Mouse (Mus musculus): ENCODE measurements around the gene Cacna1e. TPM values are rescaled to one million over a fixed set of nuclear protein-coding genes. Genes with fewer than 3 reads are reported as not detected.

The Cacna1e gene
- total and polyA plus RNA-seq, 3 experiments: 0.60 to 8.5 (median 2.5) TPM

DNA sequence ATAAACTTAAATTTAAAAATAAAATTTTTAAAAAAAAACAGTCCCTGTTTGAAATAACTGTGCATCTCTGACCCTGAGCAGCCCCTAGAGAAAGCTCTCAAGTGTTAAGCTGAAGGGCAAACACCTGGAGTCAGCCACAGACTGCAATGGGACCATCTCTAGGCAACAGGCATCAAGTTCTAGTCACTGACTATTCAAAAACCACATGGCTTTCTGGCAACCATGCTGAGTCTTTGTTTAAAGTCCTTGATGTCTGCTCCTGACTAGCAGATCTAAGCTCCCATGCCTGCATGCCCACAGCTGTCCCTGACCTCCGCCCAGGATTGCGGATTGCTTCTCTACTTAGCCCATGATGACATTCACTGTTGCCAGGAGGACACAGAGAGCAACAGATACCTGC lies 64.3 kb downstream of the Cacna1e start:
- Histone ChIP-seq H3K79me2 (replicated peaks; ENCODE audit: control insufficient read depth, extremely low read depth, insufficient read depth, poor library complexity, severe bottlenecking) (peaks cover 8% of the 10 kb centered on the region; the same call in 1 of the 2 replicates), H3K4me3 (replicated peaks in 1 of 3; ENCODE audit: low read depth in 2 of 3, low read length in 2 of 3, poor library complexity in 1 of 3) (no peak overlapping the region), H3K9me3 (replicated peaks; ENCODE audit: low read length) (peaks cover 3% of the 10 kb centered on the region), H3K4me2 (ENCODE audit: insufficient read depth, low read depth, poor library complexity, severe bottlenecking) (no peak overlapping the region), H3K9ac (ENCODE audit: insufficient read depth, low read depth) (no peak overlapping the region), H3K27me3 (replicated peaks) (no peaks in the 10 kb centered on the region), H3K27ac (ENCODE audit: insufficient read depth, low read depth) (peak overlapping the region; percentile 54), H3K4me1 (ENCODE audit: control insufficient read depth in 1 of 2, insufficient read depth in 2 of 2) (peaks cover 53 to 74% of the 10 kb centered on the region in 2 experiments), H3K36me3 (replicated peaks in 1 of 2; ENCODE audit: control insufficient read depth in 1 of 2, insufficient read depth in 1 of 2, low read length in 1 of 2) (peaks cover 0 to 6% of the 10 kb centered on the region in 2 experiments)
- in situ Hi-C loops (cut with MboI; ENCODE audit: low pct_ligation_motif_present, low pct_unique_long_range_greater_than_20kb, low sequenced_read_pairs) (no loop called here), dilution Hi-C loops (cut with MboI; ENCODE audit: extremely low pct_ligation_motif_present, extremely low pct_unique_long_range_greater_than_20kb, low sequenced_read_pairs) (no loop called here)
- TF ChIP-seq ZNF384 (IDR thresholded peaks at IDR 0.05; ENCODE audit: low read depth, low read length): peak; percentile 16; the same call in 1 of the 2 replicates
- peak; percentile 71 for TF ChIP-seq MXI1 (IDR thresholded peaks at IDR 0.05; ENCODE audit: low read depth, low read length)
- TF ChIP-seq TBP (conservative IDR thresholded peaks at IDR 0.05; ENCODE audit: low read depth, low read length): no peak
- no peak for DNase-seq (ENCODE audit: extremely low read depth)

GRCm38 (mm10) chr1:154818742-154819141 lies 65.6 kb downstream of the Cacna1e start:
- H3K4me3 ChIP-seq (replicated peaks in 1 of 3; ENCODE audit: low read depth in 2 of 3, low read length in 2 of 3, poor library complexity in 1 of 3): no peak overlapping the region
- in situ Hi-C loops (cut with MboI; ENCODE audit: low pct_ligation_motif_present, low pct_unique_long_range_greater_than_20kb, low sequenced_read_pairs): no loop called here
- dilution Hi-C loops (cut with MboI; ENCODE audit: extremely low pct_ligation_motif_present, extremely low pct_unique_long_range_greater_than_20kb, low sequenced_read_pairs): no loop called here
- H3K36me3 ChIP-seq (replicated peaks in 1 of 2; ENCODE audit: control insufficient read depth in 1 of 2, insufficient read depth in 1 of 2, low read length in 1 of 2): peaks cover 0 to 9% of the 10 kb centered on the region in 2 experiments
- no peak overlapping the region for H3K9ac ChIP-seq (ENCODE audit: insufficient read depth, low read depth)
- H3K4me1 ChIP-seq (ENCODE audit: control insufficient read depth in 1 of 2, insufficient read depth in 2 of 2): peaks cover 49 to 74% of the 10 kb centered on the region in 2 experiments
- TF ChIP-seq CTCF (conservative IDR thresholded peaks at IDR 0.05 in 1 of 2, IDR thresholded peaks at IDR 0.05 in 1 of 2; ENCODE audit: low read depth in 2 of 2, low read length in 2 of 2): peak in 1 of 2 experiments; percentile 62; a peak in 2 of 4 replicates
- peak; percentile 74 for TF ChIP-seq SMC3 (IDR thresholded peaks at IDR 0.05; ENCODE audit: low read depth, low read length)
- TF ChIP-seq ELF1 (IDR thresholded peaks at IDR 0.05; ENCODE audit: low read depth, low read length): no peak
- peak; percentile 47 for TF ChIP-seq RAD21 (IDR thresholded peaks at IDR 0.05; ENCODE audit: low read depth, low read length)
- no peak for TF ChIP-seq ZKSCAN1 (IDR thresholded peaks at IDR 0.05; ENCODE audit: borderline replicate concordance, low read depth, low read length)
- H3K4me2 ChIP-seq (ENCODE audit: insufficient read depth, low read depth, poor library complexity, severe bottlenecking): no peak overlapping the region
- H3K79me2 ChIP-seq (replicated peaks; ENCODE audit: control insufficient read depth, extremely low read depth, insufficient read depth, poor library complexity, severe bottlenecking): peaks cover 8% of the 10 kb centered on the region; the same call in 1 of the 2 replicates
- DNase-seq (ENCODE audit: extremely low read depth): no peak
- peaks cover 3% of the 10 kb centered on the region for H3K9me3 ChIP-seq (replicated peaks; ENCODE audit: low read length)
- no peaks in the 10 kb centered on the region for H3K27me3 ChIP-seq (replicated peaks)
- no peak overlapping the region for H3K27ac ChIP-seq (ENCODE audit: insufficient read depth, low read depth)

- H3K9ac ChIP-seq (ENCODE audit: insufficient read depth, low read depth): no peak overlapping the region
- peaks cover 3% of the 10 kb centered on the region for H3K9me3 ChIP-seq (replicated peaks; ENCODE audit: low read length)
- in situ Hi-C loops (cut with MboI; ENCODE audit: low pct_ligation_motif_present, low pct_unique_long_range_greater_than_20kb, low sequenced_read_pairs): no loop called here
- TF ChIP-seq NRF1 (IDR thresholded peaks at IDR 0.05; ENCODE audit: low read depth, low read length) (no peak), CHD1 (IDR thresholded peaks at IDR 0.05; ENCODE audit: low read depth, low read length) (no peak), ELF1 (IDR thresholded peaks at IDR 0.05; ENCODE audit: low read depth, low read length) (no peak), MAFK (IDR thresholded peaks at IDR 0.05; ENCODE audit: insufficient replicate concordance, low read length) (no peak), PAX5 (IDR thresholded peaks at IDR 0.05; ENCODE audit: low read length) (no peak), USF1 (IDR thresholded peaks at IDR 0.05; ENCODE audit: low read depth, low read length) (no peak), POLR2A (IDR thresholded peaks at IDR 0.05; ENCODE audit: low read depth, low read length) (no peak), CHD2 (IDR thresholded peaks at IDR 0.05; ENCODE audit: low read length) (0 out of 2 replicates have a peak, but pooled peaks have one; percentile 34), SMC3 (IDR thresholded peaks at IDR 0.05; ENCODE audit: low read depth, low read length) (no peak), E2F4 (IDR thresholded peaks at IDR 0.05; ENCODE audit: insufficient replicate concordance, low read depth, low read length) (no peak), POLR2AphosphoS2 (IDR thresholded peaks at IDR 0.05; ENCODE audit: low read depth, low read length) (no peak), ETS1 (conservative IDR thresholded peaks at IDR 0.05; ENCODE audit: low read depth, low read length) (no peak; the same call in 1 of the 2 replicates), UBTF (IDR thresholded peaks at IDR 0.05; ENCODE audit: low read depth, low read length) (no peak), SIN3A (IDR thresholded peaks at IDR 0.05; ENCODE audit: low read length) (0 out of 2 replicates have a peak, but pooled peaks have one; percentile 33), MAX (IDR thresholded peaks at IDR 0.05; ENCODE audit: low read length) (peak; percentile 50; the same call in 1 of the 2 replicates), JUND (conservative IDR thresholded peaks at IDR 0.05; ENCODE audit: low read depth, low read length) (no peak), USF2 (conservative IDR thresholded peaks at IDR 0.05; ENCODE audit: low read depth, low read length) (no peak), MEF2A (IDR thresholded peaks at IDR 0.05; ENCODE audit: borderline replicate concordance, low read depth, low read length) (no peak), IRF4 (IDR thresholded peaks at IDR 0.05; ENCODE audit: low read depth, low read length) (no peak), EP300 (IDR thresholded peaks at IDR 0.05; ENCODE audit: low read length) (peak; percentile 66), HCFC1 (IDR thresholded peaks at IDR 0.05; ENCODE audit: low read depth, low read length) (no peak)
Observed at GRCm38 (mm10) chr1:154816836-154817235, 67.5 kb downstream of the Cacna1e start.

More at GRCm38 (mm10) chr1:154816836-154817235, 67.5 kb downstream of the Cacna1e start:
- Histone ChIP-seq H3K27ac (ENCODE audit: insufficient read depth, low read depth) (peak overlapping the region; percentile 16), H3K4me2 (ENCODE audit: insufficient read depth, low read depth, poor library complexity, severe bottlenecking) (no peak overlapping the region; the same call in 1 of the 2 replicates), H3K27me3 (replicated peaks) (no peaks in the 10 kb centered on the region), H3K4me3 (replicated peaks in 1 of 3; ENCODE audit: low read depth in 2 of 3, low read length in 2 of 3, poor library complexity in 1 of 3) (no peak overlapping the region), H3K79me2 (replicated peaks; ENCODE audit: control insufficient read depth, extremely low read depth, insufficient read depth, poor library complexity, severe bottlenecking) (peaks cover 8% of the 10 kb centered on the region; the same call in 1 of the 2 replicates), H3K4me1 (ENCODE audit: control insufficient read depth in 1 of 2, insufficient read depth in 2 of 2) (peaks cover 30 to 55% of the 10 kb centered on the region in 2 experiments), H3K36me3 (replicated peaks in 1 of 2; ENCODE audit: control insufficient read depth in 1 of 2, insufficient read depth in 1 of 2, low read length in 1 of 2) (peaks cover 0 to 9% of the 10 kb centered on the region in 2 experiments)
- DNase-seq (ENCODE audit: extremely low read depth): no peak
- dilution Hi-C loops (cut with MboI; ENCODE audit: extremely low pct_ligation_motif_present, extremely low pct_unique_long_range_greater_than_20kb, low sequenced_read_pairs): no loop called here
